Mouse (Mus musculus): ENCODE results near the gene Ccdc85b. TPM values are rescaled to one million over a fixed set of nuclear protein-coding genes. Genes with fewer than 3 reads are reported as not detected.

Gene Ccdc85b
- total RNA-seq, 4 experiments from 2014 or later, result 31.7 to 33.1 (median 32.4) TPM

DNA sequence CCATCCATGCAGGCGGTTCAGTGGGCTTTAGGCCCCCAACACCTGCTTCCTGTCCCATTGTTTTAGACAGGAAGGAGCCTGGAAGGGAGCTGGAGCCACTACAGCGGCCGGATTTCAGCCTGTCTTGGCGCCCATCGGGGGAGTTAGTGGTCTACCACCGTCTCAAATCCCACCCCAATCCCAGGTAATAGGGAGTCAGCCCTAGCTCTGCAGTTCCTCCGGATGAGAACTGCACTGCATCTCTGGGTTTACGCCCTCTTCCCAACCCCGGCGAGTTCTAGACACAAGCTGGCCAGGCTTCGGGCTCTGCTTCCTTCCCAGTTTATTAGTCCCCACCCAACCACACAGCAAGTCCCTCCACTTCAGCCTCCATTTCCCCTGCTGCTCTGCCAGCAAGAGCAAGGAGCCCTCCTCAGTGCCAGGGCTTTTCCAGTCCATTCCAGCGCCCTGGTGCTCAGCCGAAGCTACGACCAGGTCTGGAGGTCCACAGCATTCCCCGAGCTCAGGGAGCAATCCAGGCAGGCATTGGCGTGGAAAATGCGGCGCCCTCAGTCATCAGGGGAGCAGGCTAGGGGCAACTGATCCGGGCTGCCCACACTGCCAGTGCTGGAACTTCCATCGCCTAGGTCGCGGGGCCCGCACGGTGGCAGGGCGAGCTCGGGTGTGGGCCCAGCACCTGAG is 1.3 kb downstream of the Ccdc85b start:
- DNase-seq (ENCODE audit: low spot score in 2 of 2), result no peak

DNA sequence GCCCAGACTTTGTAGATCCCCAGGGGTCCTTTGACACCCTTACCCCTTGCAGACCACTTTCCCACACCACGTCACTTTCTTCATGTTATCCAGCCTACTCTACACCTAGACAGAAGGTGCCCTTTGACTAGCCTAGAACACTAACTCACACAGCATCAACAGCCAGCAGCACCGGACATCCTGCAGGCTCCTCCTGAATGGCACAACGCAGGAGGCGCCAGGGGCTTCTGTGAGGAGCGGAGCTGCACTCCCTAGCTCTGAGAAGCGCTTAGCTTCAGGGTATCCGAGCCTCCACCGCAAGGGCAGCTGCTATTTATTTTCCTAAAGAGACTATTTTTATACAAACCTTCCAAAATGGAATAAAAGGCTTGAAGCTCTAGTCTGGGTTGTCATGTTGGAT is 2.1 kb downstream of the Ccdc85b start:
- DNase-seq (ENCODE audit: low spot score in 2 of 2), result no peak

GRCm38 (mm10) chr19:5455037-5455436 is 2.7 kb downstream of the Ccdc85b start:
- no peak for DNase-seq (ENCODE audit: low spot score in 2 of 2)

DNA sequence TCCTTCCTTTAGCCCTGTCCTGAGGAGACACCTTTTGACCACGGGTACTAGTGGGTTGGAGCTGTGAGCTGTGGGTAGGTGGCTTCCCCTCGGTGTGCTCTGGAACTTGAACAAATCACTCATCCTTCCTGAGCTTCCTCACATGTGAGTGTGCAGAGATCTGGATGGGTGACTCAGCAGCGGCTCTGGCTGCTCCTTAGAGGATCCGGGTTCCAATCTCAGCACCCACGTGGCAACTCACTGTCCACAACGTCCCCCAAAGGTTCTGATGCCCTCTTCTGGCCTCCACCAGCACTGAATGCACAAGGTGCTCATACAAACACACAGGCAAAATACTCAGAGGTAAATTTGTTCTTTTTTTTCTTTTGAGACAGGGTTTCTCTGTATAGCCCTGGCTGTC is 5.9 kb downstream of the Ccdc85b start:
- no peak for DNase-seq (ENCODE audit: low spot score in 2 of 2)

- DNase-seq (ENCODE audit: low spot score in 2 of 2), result no peak
Measured at GRCm38 (mm10) chr19:5449673-5450072, 8.0 kb downstream of the Ccdc85b start.

GRCm38 (mm10) chr19:5448354-5449150 is 9.1 kb downstream of the Ccdc85b start:
- DNase-seq (ENCODE audit: low spot score in 2 of 2), result no peak

- no peak for DNase-seq (ENCODE audit: low spot score in 2 of 2)
Measured at GRCm38 (mm10) chr19:5447515-5448353, 10.0 kb downstream of the Ccdc85b start, which contains the start of gene Fosl1. Gene Fosl1 (plus strand): TSS chr19:5447547.

DNA sequence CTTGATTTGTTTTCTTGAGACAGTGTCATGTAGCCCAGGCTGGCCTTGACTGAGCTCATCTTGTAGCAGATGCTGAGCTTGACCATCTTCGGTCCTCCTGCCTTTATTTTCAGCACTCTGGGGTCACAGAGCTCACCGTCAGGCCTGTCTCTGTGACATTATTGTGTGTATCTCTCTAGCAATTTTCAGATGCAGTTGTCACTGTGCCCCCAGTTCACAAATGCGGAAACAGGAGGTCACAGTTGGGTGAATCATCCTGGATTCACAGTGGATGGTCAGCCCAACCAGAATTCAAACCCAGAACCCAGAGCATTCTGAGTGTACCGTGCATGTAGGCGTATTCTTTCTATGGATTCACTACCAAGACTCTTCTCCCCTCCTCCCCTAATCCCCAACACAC is 11.9 kb downstream of the Ccdc85b start:
- no peak for DNase-seq (ENCODE audit: low spot score in 2 of 2)

DNA sequence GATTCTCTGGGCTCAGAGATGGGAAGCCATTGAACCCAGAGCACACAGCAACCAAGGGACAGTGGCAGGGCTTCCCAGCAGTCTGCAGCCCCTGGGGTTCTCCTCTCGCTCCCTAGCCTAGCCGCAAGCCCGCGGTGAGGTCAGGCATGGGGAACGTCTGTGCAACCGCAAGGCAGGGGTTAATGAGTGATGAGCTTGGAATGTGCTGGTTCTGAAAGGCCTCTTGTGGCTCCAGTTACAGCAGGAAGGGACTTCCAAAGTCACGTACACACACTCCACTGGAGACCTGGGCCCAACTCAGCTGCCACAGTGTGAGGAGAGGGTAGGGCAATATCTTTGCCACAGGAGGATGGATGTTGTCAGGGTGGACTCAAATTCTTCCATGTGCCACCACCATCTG is 12.7 kb downstream of the Ccdc85b start:
- DNase-seq (ENCODE audit: low spot score in 2 of 2), result no peak

GRCm38 (mm10) chr19:5444371-5444908 is 13.3 kb downstream of the Ccdc85b start:
- no peak for DNase-seq (ENCODE audit: low spot score in 2 of 2)

DNA sequence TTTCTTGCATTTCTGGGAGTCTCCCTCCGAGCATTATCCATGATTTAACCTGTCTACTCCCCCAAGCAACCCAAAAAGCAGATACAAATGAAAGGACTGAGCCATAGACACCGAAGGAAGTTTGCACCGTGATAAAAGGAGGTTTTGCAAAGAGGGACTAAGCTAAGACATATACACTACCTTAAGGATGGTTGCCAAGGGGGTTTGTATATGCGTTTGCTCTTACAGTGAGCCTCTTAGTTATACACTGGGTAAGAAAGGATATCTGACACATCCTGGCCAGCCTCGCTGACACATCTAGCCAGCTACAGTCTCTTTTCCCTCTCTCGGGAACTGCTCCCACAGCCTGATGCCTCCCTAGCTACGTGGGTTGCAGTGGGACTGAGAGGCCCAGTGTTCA is 23.7 kb downstream of the Ccdc85b start:
- no peak for DNase-seq (ENCODE audit: low spot score in 2 of 2)

GRCm38 (mm10) chr19:5432992-5433852 is 24.5 kb downstream of the Ccdc85b start:
- DNase-seq (ENCODE audit: low spot score in 2 of 2), result no peak

- DNase-seq (ENCODE audit: low spot score in 2 of 2), result no peak
Measured at GRCm38 (mm10) chr19:5431911-5432464, 25.7 kb downstream of the Ccdc85b start.

DNA sequence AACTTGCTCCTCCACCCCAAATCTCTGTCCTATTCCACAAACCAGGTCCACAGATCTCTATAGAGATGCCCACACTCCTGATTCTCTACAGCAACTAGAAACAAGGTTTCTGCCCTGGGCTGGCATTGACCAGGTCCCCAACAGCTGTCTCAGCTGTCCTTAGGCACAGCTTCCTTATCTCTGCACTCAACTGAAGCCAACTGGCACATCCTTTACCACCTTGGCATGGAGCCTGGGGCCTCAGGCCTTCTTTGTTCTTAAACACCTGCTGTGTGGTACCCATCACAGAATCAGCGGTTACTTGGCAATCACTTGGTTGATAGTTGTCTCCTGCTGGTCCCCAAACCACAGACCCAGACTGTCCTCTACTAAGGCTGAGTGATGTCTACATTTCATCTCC is 27.3 kb downstream of the Ccdc85b start:
- DNase-seq (ENCODE audit: low spot score in 2 of 2), result no peak

GRCm38 (mm10) chr19:5429806-5430205 is 27.9 kb downstream of the Ccdc85b start:
- DNase-seq (ENCODE audit: low spot score in 2 of 2), result no peak

DNA sequence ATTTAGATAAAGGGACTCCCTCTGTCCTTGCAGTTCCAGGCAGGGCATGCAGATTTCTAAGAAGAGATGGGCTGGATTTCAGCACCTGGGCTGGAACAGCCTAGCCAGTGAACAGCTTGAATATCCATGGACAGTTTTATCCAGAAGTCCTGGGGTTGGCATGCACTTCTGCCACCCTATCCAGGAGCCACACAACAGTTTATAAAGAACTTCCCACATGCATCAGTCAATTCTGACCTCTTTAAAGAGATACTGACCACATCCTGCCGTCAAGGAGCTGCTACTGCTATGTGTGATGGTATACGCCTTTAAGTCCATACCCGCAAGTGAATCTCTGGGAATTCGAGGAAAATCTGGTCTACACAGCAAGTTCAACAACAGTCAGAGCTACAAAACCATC is 28.5 kb downstream of the Ccdc85b start:
- DNase-seq (ENCODE audit: low spot score in 2 of 2), result no peak

DNA sequence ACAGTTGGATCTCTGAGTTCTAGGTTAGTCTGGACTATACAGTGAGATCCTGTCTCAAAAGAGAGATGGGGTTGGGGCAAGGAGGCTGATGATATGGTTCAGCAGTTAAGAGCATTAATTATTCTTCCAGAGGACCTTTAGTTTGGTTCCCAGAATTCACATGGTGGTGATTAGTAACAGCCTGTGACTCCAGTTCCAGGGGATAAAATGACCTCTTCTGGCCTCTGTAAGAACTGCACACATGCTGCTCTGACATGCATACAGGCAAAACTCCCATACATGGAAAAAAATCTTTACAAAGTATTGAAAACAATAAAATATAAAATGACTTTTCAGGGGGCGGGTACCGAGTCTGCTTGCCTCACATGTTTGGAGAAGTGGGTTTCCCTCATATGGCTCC is 29.6 kb downstream of the Ccdc85b start:
- DNase-seq (ENCODE audit: low spot score in 2 of 2), result no peak

GRCm38 (mm10) chr19:5426640-5427290 is 30.9 kb downstream of the Ccdc85b start:
- DNase-seq (ENCODE audit: low spot score in 2 of 2), result no peak

DNA sequence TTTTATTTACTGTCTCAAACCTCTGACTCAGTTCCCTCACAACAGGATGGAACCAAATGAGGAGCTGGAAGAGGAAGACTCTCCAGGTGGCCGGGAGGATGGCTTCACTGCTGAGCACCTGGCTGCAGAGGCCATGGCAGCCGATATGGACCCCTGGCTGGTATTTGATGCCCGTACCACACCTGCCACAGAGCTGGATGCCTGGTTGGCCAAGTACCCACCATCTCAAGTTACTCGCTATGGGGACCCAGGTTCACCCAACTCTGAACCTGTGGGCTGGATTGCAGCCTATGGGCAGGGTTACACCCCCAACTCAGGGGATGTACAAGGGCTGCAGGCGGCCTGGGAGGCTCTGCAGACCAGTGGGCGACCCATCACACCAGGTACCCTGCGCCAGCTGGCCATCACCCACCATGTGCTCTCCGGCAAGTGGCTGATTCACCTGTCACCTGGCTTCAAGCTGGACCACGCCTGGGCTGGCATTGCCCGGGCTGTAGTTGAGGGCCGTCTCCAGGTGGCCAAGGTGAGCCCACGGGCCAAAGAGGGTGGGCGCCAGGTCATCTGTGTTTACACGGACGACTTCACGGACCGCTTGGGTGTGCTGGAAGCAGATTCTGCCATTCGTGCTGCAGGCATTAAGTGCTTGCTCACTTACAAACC is 31.7 kb downstream of the Ccdc85b start:
- DNase-seq (ENCODE audit: low spot score in 2 of 2), result no peak

Data from layer of hippocampus, adult 8-10 months (tissue).